Mouse (Mus musculus) gastrocnemius, postnatal 4 days (tissue): Measurements from ENCODE around the gene Abca9. TPM values are rescaled to one million over a fixed set of nuclear protein-coding genes. Genes with fewer than 3 reads are reported as not detected.

Source experiments
- DNase-seq, 2 experiments: peaks; one replicate each; pipeline ENCODE4 v3.0.0; 2021 to 2022; ENCODE audit warnings: low spot score in 2 of 2, mixed read lengths in 2 of 2
- total RNA-seq, 2 experiments: library from RNA; stranded (reverse); gene quantifications; 2 replicates each; pipeline ENCODE4 v1.2.3; 2021

Gene Abca9
- total RNA-seq, 2 experiments from 2014 or later = 42.1 to 43.9 TPM

- DNase-seq = no peak
Observed at GRCm38 (mm10) chr11:110091328-110091727, 76.7 kb downstream of the Abca9 start.

GRCm38 (mm10) chr11:110072158-110072557 is 95.8 kb downstream of the Abca9 start:
- DNase-seq = no peak

GRCm38 (mm10) chr11:110061032-110061431 is 107.0 kb downstream of the Abca9 start:
- DNase-seq = peak in 1 of 2 experiments; percentile 38

- no peak for DNase-seq
Observed at GRCm38 (mm10) chr11:110060127-110060526, 107.9 kb downstream of the Abca9 start.

GRCm38 (mm10) chr11:110053681-110054080 is 114.3 kb downstream of the Abca9 start:
- DNase-seq = no peak

Other genes starting within 250 kb of the Abca9 start
- 10 to 100 TPM; 14.7 to 15.9 TPM for gene Abca8b, start 172.4 kb downstream of the Abca9 start, total RNA-seq
- 10 to 100 TPM; 56.1 to 59.9 TPM for gene Abca8a, start 72.2 kb downstream of the Abca9 start, total RNA-seq
- gene Abca6, start 83.6 kb upstream of the Abca9 start, total RNA-seq = 1 to 10 TPM; 5.3 to 7.4 TPM
- 10 to 100 TPM; 17.1 to 19.8 TPM for gene Abca5, start 169.5 kb upstream of the Abca9 start, total RNA-seq
- gene Map2k6, start 230.9 kb upstream of the Abca9 start, total RNA-seq = 10 to 100 TPM; 13.8 to 16.4 TPM